Mouse (Mus musculus): ENCODE data around the gene Olfr1222.

DNA sequence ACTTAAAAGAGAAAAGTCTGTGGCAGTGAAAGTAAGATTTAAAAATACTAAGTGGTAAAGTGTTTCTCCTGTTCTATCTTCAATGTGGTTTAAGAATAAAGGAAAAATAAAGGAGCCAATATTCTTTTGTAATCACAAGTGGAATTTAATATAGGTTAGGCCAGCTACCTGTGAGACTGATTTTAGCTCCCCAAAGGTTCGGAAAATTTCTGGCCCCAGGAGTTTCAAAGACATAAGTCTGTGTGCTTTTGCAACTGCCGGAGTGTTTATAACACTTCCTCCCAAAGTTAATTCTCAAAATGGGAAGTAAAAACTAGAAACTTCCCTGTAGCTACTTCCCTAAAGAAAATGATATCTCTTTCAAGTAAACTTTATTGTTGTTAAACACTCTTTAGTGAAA is 15.7 kb downstream of the Olfr1222 start, which contains the start of gene Olfr1221:
- TF ChIP-seq EP300 (IDR thresholded peaks at IDR 0.05) (no peak), CTCF (IDR thresholded peaks at IDR 0.05) (no peak)
